Mouse (Mus musculus): ENCODE measurements at regions not wholly inside any gene's neighbourhood (a gene's known extent, or its start where the extent isn't known, plus 50 kb on each side); places are given as distances from the start of the nearest gene placed in this dataset.

GRCm38 (mm10) chr9:46593444-46593843, 273.7 kb upstream of the 4931429L15Rik start:
- 85% methylated on average over 6 of the region's 6 CpGs for WGBS

GRCm38 (mm10) chr9:46592908-46593307, 273.1 kb upstream of the 4931429L15Rik start:
- no peaks in the 10 kb centered on the region for H3K9me3 ChIP-seq (replicated peaks)
- ATAC-seq (ENCODE audit: low FRiP score) = no peak
- H3K4me3 ChIP-seq = no peak overlapping the region
- no peaks in the 10 kb centered on the region for H3K27me3 ChIP-seq
- WGBS = 81% methylated on average over 7 of the region's 7 CpGs
- no peak overlapping the region for H3K4me2 ChIP-seq (replicated peaks)
- H3K27ac ChIP-seq = no peak overlapping the region
- no peaks in the 10 kb centered on the region for H3K36me3 ChIP-seq
- H3K4me1 ChIP-seq = no peaks in the 10 kb centered on the region
- no peak overlapping the region for H3K9ac ChIP-seq

More at GRCm38 (mm10) chr9:46593444-46593843, 273.7 kb upstream of the 4931429L15Rik start:
- Histone ChIP-seq H3K27ac (no peak overlapping the region), H3K4me1 (no peaks in the 10 kb centered on the region), H3K9ac (no peak overlapping the region), H3K4me2 (replicated peaks) (no peak overlapping the region), H3K4me3 (no peak overlapping the region), H3K27me3 (no peaks in the 10 kb centered on the region), H3K36me3 (no peaks in the 10 kb centered on the region), H3K9me3 (replicated peaks) (no peaks in the 10 kb centered on the region)
- ATAC-seq (ENCODE audit: low FRiP score) = no peak

- no peak overlapping the region for H3K4me3 ChIP-seq
- H3K36me3 ChIP-seq = no peaks in the 10 kb centered on the region
- ATAC-seq (ENCODE audit: low FRiP score) = no peak
- H3K9me3 ChIP-seq (replicated peaks) = no peaks in the 10 kb centered on the region
- no peaks in the 10 kb centered on the region for H3K4me1 ChIP-seq
- WGBS = 80% methylated on average over 8 of the region's 8 CpGs
- no peak overlapping the region for H3K9ac ChIP-seq
- no peak overlapping the region for H3K4me2 ChIP-seq (replicated peaks)
- H3K27me3 ChIP-seq = no peaks in the 10 kb centered on the region
- no peak overlapping the region for H3K27ac ChIP-seq
Observed at GRCm38 (mm10) chr9:46586818-46587217, 267.0 kb upstream of the 4931429L15Rik start.

- Histone ChIP-seq H3K4me1 (no peaks in the 10 kb centered on the region), H3K27ac (no peak overlapping the region), H3K4me2 (replicated peaks) (no peak overlapping the region), H3K9me3 (replicated peaks) (0 out of 2 replicates have a peak, but pooled peaks cover 4% of the 10 kb centered on the region), H3K9ac (no peak overlapping the region), H3K36me3 (no peaks in the 10 kb centered on the region), H3K4me3 (no peak overlapping the region), H3K27me3 (no peaks in the 10 kb centered on the region)
- ATAC-seq (ENCODE audit: low FRiP score) = no peak
- 19% methylated on average over 4 of the region's 4 CpGs for WGBS
Observed at GRCm38 (mm10) chr9:46581844-46582243, 262.1 kb upstream of the 4931429L15Rik start.

- WGBS = 91% methylated on average over 4 of the region's 4 CpGs
- Histone ChIP-seq H3K4me3 (no peak overlapping the region), H3K4me2 (replicated peaks) (no peak overlapping the region), H3K9me3 (replicated peaks) (no peaks in the 10 kb centered on the region), H3K27me3 (no peaks in the 10 kb centered on the region; the same call in 1 of the 2 replicates), H3K27ac (no peak overlapping the region), H3K9ac (no peak overlapping the region), H3K36me3 (no peaks in the 10 kb centered on the region), H3K4me1 (no peaks in the 10 kb centered on the region)
- no peak for ATAC-seq (ENCODE audit: low FRiP score)
Observed at GRCm38 (mm10) chr9:46562301-46562700, 242.5 kb upstream of the 4931429L15Rik start.

- Histone ChIP-seq H3K36me3 (no peaks in the 10 kb centered on the region), H3K4me1 (peaks cover 5% of the 10 kb centered on the region), H3K27me3 (no peaks in the 10 kb centered on the region; the same call in 1 of the 2 replicates), H3K4me2 (replicated peaks) (no peak overlapping the region), H3K9me3 (replicated peaks) (0 out of 2 replicates have a peak, but pooled peaks cover 7% of the 10 kb centered on the region), H3K4me3 (no peak overlapping the region), H3K27ac (no peak overlapping the region), H3K9ac (no peak overlapping the region)
- no peak for ATAC-seq (ENCODE audit: low FRiP score)
- WGBS = 91% methylated on average over 5 of the region's 5 CpGs
Observed at GRCm38 (mm10) chr9:46558481-46558880, 238.7 kb upstream of the 4931429L15Rik start.

- H3K9ac ChIP-seq = no peak overlapping the region
- no peak for ATAC-seq (ENCODE audit: low FRiP score)
- no peak overlapping the region for H3K4me3 ChIP-seq
- H3K4me2 ChIP-seq (replicated peaks) = no peak overlapping the region
- no peaks in the 10 kb centered on the region for H3K36me3 ChIP-seq
- no peak overlapping the region for H3K27ac ChIP-seq
- 38% methylated on average over 5 of the region's 5 CpGs for WGBS
- H3K9me3 ChIP-seq (replicated peaks) = 0 out of 2 replicates have a peak, but pooled peaks cover 7% of the 10 kb centered on the region
- H3K27me3 ChIP-seq = no peaks in the 10 kb centered on the region; the same call in 1 of the 2 replicates
- H3K4me1 ChIP-seq = peaks cover 5% of the 10 kb centered on the region
Observed at GRCm38 (mm10) chr9:46557781-46558180, 238.0 kb upstream of the 4931429L15Rik start.

GRCm38 (mm10) chr9:46555156-46555555, 235.4 kb upstream of the 4931429L15Rik start:
- Histone ChIP-seq H3K27ac (no peak overlapping the region), H3K9ac (no peak overlapping the region)
- 46% methylated on average over 6 of the region's 6 CpGs for whole genome bisulfite sequencing

GRCm38 (mm10) chr9:46554586-46555152, 234.9 kb upstream of the 4931429L15Rik start:
- Histone ChIP-seq H3K27ac (no peak overlapping the region), H3K4me2 (replicated peaks) (no peak overlapping the region), H3K36me3 (no peaks in the 10 kb centered on the region), H3K9me3 (replicated peaks) (0 out of 2 replicates have a peak, but pooled peaks cover 7% of the 10 kb centered on the region), H3K27me3 (no peaks in the 10 kb centered on the region), H3K4me3 (no peak overlapping the region), H3K9ac (no peak overlapping the region), H3K4me1 (peaks cover 11% of the 10 kb centered on the region)
- 52% methylated on average over 6 of the region's 6 CpGs for WGBS
- ATAC-seq (ENCODE audit: low FRiP score) = no peak

More at GRCm38 (mm10) chr9:46555156-46555555, 235.4 kb upstream of the 4931429L15Rik start:
- no peak for ATAC-seq (ENCODE audit: low FRiP score)
- Histone ChIP-seq H3K4me1 (peaks cover 11% of the 10 kb centered on the region), H3K4me2 (replicated peaks) (no peak overlapping the region), H3K4me3 (no peak overlapping the region), H3K36me3 (no peaks in the 10 kb centered on the region), H3K9me3 (replicated peaks) (0 out of 2 replicates have a peak, but pooled peaks cover 7% of the 10 kb centered on the region), H3K27me3 (no peaks in the 10 kb centered on the region; the same call in 1 of the 2 replicates)

GRCm38 (mm10) chr9:46549416-46549815, 229.6 kb upstream of the 4931429L15Rik start:
- Histone ChIP-seq H3K9ac (no peak overlapping the region), H3K4me1 (0 out of 2 replicates have a peak, but pooled peaks cover 6% of the 10 kb centered on the region), H3K36me3 (no peaks in the 10 kb centered on the region), H3K27me3 (no peaks in the 10 kb centered on the region), H3K4me2 (replicated peaks) (no peak overlapping the region), H3K4me3 (no peak overlapping the region), H3K27ac (no peak overlapping the region), H3K9me3 (replicated peaks) (no peaks in the 10 kb centered on the region)
- ATAC-seq (ENCODE audit: low FRiP score) = no peak
- WGBS = 77% methylated on average over 4 of the region's 4 CpGs

- Histone ChIP-seq H3K27me3 (no peaks in the 10 kb centered on the region), H3K4me2 (replicated peaks) (no peak overlapping the region), H3K36me3 (no peaks in the 10 kb centered on the region), H3K27ac (no peak overlapping the region), H3K4me3 (no peak overlapping the region), H3K4me1 (no peaks in the 10 kb centered on the region), H3K9ac (no peak overlapping the region), H3K9me3 (replicated peaks) (no peaks in the 10 kb centered on the region)
- ATAC-seq (ENCODE audit: low FRiP score) = no peak
- 81% methylated on average over 3 of the region's 3 CpGs for WGBS
Observed at GRCm38 (mm10) chr9:46544326-46544725, 224.5 kb upstream of the 4931429L15Rik start.

- H3K4me2 ChIP-seq (replicated peaks) = no peak overlapping the region
Observed at GRCm38 (mm10) chr9:46541001-46541400, 221.2 kb upstream of the 4931429L15Rik start.

GRCm38 (mm10) chr9:46538616-46539015, 218.8 kb upstream of the 4931429L15Rik start:
- Histone ChIP-seq H3K9ac (no peak overlapping the region), H3K4me3 (no peak overlapping the region), H3K36me3 (no peaks in the 10 kb centered on the region), H3K27ac (no peak overlapping the region), H3K27me3 (no peaks in the 10 kb centered on the region), H3K4me1 (no peaks in the 10 kb centered on the region; the same call in 1 of the 2 replicates), H3K9me3 (replicated peaks) (no peaks in the 10 kb centered on the region), H3K4me2 (replicated peaks) (no peak overlapping the region)
- ATAC-seq (ENCODE audit: low FRiP score) = no peak
- 75% methylated on average over 4 of the region's 4 CpGs for WGBS

More at GRCm38 (mm10) chr9:46541001-46541400, 221.2 kb upstream of the 4931429L15Rik start:
- H3K9ac ChIP-seq = no peak overlapping the region
- no peaks in the 10 kb centered on the region; the same call in 1 of the 2 replicates for H3K4me1 ChIP-seq
- no peaks in the 10 kb centered on the region for H3K36me3 ChIP-seq
- ATAC-seq (ENCODE audit: low FRiP score) = no peak
- no peak overlapping the region for H3K27ac ChIP-seq
- no peak overlapping the region for H3K4me3 ChIP-seq
- 74% methylated on average over 2 of the region's 2 CpGs for WGBS
- no peaks in the 10 kb centered on the region for H3K9me3 ChIP-seq (replicated peaks)
- H3K27me3 ChIP-seq = no peaks in the 10 kb centered on the region

All from hindbrain, embryonic 12.5 days (tissue).